Mouse (Mus musculus) retina, postnatal 1 day (tissue): ENCODE results near the gene Olfr781.
"Not testable (repeated sequence)": the region's sequence is repeated elsewhere in the genome, so short reads cannot be mapped to it uniquely, and the experiment has no call there.

ENCODE experiments used
- DNase-seq: peaks from one replicate; pipeline ENCODE4 v3.0.0-alpha.2; 2012

The Olfr781 gene

DNA sequence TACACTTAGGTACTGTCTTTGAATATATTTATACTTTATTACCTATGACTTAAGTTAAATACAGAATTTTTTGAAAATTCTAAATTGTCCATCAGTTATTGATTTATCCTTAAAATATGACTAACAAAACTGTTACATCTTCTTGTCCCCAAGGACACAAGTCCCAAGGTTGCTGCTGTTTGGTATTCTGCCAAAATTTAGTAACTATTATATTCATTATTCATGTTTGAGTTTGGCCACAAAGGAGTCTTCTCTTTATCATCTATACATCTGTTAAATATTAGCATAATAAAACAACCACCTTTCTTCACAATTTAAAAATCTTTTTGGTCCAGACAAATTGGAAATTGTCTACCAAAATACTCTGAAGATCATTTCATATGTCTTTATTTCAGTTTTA, at the start of gene Olfr781:
Gene Olfr781, plus strand, starts transcription at position 301 of the 400 bp plus-strand sequence.
- DNase-seq, result no peak

DNA sequence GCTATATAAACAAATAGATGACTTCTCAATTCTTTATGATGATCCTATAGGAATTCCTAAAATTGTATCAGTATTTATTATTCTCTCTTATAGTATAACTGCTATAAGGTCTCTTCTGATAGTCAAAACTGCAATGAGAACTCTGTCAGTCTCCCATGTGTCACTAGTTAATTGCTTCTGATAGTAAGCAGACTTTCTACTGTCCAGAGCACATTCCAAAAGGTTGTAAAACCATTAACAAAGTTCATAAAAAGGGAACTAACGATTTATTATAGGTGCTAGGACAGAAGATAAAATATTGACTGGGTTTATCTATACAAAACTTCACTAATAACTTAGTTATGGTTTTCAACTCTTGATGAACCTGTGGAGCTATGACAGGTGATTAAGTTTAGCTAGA, 15.7 kb upstream of the Olfr781 start:
- DNase-seq, result not testable (repeated sequence)

DNA sequence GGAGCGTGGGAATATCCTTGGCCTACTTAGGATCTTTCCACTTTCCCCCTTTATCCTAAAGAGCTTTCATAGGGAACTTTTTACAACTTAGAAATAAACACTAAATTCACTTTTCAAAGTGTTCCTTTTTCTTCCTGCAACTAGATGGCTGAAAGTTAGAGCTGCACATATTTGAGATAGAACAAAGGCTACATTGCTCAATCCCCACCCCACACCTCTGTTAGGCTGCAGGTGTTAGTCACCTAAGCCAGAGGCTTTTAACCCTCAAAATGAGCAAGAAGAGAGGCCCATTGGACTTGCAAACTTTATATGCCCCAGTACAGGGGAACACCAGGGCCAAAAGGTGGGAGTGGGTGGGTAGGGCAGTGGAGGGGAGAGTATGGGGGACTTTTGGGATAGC, 15.1 kb upstream of the Olfr781 start:
- not testable (repeated sequence) for DNase-seq

DNA sequence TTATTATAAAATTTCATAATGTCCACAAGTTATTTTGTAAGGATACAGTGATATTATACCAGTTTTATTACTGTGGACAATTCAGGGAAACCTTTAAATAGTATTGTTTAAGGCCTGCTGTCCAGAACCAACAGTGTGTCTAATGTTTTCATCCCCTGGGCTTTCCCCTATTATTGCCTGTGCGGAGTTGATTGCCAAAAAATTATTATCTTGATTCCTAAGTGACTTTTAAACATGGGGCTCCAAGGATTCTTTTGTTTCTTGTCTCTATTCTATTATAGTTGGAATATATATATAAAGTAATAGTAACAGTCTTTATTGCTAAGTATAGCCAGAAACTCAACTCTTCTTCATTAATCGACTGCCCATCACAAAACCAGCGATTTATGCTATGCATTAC, 10.8 kb upstream of the Olfr781 start, which contains the start of gene Olfr780:
Gene Olfr780, plus strand, starts transcription at position 301 of the 400 bp plus-strand sequence.
- DNase-seq, result no peak

DNA sequence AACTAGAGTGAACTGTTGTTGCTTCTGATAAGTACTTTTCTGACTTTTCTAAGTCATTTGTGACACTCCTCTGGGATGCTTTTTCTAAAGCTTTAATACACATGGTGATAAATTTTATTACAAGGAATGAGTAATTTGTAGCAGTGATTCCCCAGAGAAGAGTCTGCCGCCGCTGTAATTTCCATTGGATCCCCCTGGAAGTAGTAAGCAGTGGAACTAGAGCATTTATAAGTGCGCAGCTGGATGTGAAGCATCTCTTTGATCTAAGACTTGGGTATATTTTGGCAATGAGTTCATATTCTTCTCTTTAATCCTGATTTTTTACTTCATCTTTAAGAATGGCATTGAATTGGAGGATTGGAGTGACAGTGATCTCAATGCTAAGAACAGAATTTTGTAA, 19.9 kb downstream of the Olfr781 start, which contains the start of gene Olfr782:
Gene Olfr782, plus strand, starts transcription at position 301 of the 400 bp plus-strand sequence.
- no peak for DNase-seq

DNA sequence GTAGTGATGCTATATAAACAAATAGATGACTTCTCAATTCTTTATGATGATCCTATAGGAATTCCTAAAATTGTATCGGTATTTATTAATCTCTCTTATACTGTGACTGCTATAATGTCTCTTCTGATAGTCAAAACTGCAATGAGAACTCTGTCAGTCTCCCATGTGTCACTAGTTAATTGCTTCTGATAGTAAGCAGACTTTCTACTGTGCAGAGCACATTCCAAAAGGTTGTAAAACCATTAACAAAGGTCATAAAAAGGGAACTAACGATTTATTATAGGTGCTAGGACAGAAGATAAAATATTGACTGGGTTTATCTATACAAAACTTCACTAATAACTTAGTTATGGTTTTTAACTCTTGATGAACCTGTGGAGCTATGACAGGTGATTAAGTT, 23.8 kb downstream of the Olfr781 start:
- DNase-seq, result not testable (repeated sequence)

DNA sequence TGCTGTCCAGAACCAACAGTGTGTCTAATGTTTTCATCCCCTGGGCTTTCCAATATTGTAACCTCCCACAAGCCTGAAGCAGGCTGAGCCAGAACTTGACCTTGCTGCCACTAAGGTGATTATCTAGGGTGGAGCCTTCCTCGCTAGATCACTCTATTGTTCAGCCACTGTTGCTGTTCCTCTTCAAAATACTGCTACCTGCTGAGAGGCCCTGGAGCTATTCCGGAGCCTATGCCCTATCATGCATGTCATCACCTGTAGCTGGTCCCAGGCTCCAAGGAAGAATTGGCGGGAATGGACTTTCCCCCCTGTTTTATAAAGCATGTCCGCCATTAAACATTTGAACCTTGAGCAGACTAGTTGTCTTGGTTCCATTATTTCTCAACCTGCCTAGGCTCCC, 27.8 kb downstream of the Olfr781 start:
- DNase-seq, result not testable (repeated sequence)

DNA sequence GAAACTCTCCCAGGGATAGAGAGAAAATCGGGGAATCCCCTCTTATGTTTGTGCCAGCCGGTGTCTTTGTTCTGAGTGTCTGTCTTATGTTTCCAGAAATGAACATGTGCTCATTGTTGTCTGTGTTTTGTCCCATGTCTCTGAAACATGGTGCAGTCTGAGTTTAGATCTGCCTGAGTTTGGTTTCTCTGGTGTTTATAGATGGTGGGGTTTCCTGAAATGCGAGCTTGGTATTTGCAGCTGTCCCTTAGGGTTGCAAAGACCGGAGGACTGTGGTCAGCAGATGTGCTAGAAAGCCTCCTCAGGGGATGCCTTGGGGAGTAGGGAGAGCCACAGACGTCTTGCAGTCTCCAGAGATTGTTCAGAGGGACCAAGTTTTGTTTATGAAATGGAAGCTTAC, 28.7 kb downstream of the Olfr781 start:
- DNase-seq, result no peak

DNA sequence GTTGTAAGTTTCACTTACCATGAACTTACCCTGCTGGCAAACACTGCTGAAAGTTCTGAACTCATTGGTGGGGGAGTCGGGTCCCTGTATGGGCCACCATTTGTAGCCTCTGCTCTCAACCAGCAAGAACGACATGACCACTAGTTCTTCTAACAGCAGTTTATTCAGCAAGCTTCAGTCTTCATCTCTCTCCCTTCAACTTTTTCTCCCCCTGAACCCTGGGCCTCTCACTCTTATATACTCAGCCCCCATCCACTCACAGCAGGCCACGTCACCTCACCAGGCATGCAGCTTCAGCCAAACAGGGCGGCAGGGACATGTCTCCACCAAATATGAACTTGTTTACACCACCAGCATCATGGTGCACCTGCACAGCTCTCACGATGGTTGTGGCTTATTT, 45.4 kb downstream of the Olfr781 start:
- DNase-seq, result not testable (repeated sequence)
